Mouse (Mus musculus): ENCODE measurements around the gene Uso1. TPM values are rescaled to one million over a fixed set of nuclear protein-coding genes. Genes with fewer than 3 reads are reported as not detected.

The Uso1 gene
- polyA plus RNA-seq, 1 experiment from 2014 or later: 52.0 TPM

- Histone ChIP-seq H3K9me3 (no peaks in the 10 kb centered on the region), H3K9ac (replicated peaks) (no peak overlapping the region), H3K4me3 (no peak overlapping the region), H3K36me3 (no peaks in the 10 kb centered on the region), H3K4me2 (replicated peaks) (no peak overlapping the region), H3K27ac (replicated peaks) (no peak overlapping the region), H3K27me3 (peaks cover 16% of the 10 kb centered on the region; the same call in 1 of the 2 replicates), H3K4me1 (peaks cover 13% of the 10 kb centered on the region)
- WGBS: 90% methylated on average over 5 of the region's 5 CpGs
- ATAC-seq (ENCODE audit: low FRiP score, low read depth): no peak
Observed at GRCm38 (mm10) chr5:92110818-92111355, 26.9 kb upstream of the Uso1 start.

- Histone ChIP-seq H3K27ac (replicated peaks) (no peak overlapping the region), H3K4me2 (replicated peaks) (peak overlapping the region; percentile 41), H3K9ac (replicated peaks) (no peak overlapping the region), H3K4me1 (peaks cover 10% of the 10 kb centered on the region), H3K36me3 (no peaks in the 10 kb centered on the region), H3K9me3 (no peaks in the 10 kb centered on the region), H3K27me3 (peaks cover 16% of the 10 kb centered on the region; the same call in 1 of the 2 replicates), H3K4me3 (0 out of 2 replicates have a peak overlapping the region, but pooled peaks have one; percentile 12)
- WGBS: 11% methylated on average over 6 of the region's 6 CpGs
- no peak for ATAC-seq (ENCODE audit: low FRiP score, low read depth)
Observed at GRCm38 (mm10) chr5:92112175-92112574, 25.6 kb upstream of the Uso1 start.

DNA sequence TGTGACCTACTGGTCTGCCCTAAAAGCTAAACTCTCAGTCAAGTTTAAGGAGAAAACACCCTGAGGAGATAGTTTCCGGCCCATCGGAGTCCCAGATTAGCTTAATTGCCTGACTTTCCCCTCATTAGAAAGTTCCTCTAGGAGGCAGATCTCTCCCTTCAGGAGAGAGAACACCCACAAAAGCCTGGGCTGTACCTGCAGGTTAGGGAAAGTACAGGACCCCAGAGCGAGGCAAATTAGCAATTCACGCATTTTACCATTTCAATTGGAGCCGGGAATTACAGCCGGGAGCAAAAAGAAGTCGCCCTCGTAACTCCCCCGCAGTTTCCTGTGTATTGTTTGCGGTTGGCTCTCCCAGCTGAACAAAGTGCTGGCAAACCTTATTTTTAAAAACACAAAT is 25.2 kb upstream of the Uso1 start:
- no peak for ATAC-seq (ENCODE audit: low FRiP score, low read depth)
- Histone ChIP-seq H3K4me2 (replicated peaks) (peak overlapping the region; percentile 41), H3K36me3 (no peaks in the 10 kb centered on the region), H3K27me3 (peaks cover 16% of the 10 kb centered on the region; the same call in 1 of the 2 replicates), H3K27ac (replicated peaks) (no peak overlapping the region; the same call in 1 of the 2 replicates), H3K9ac (replicated peaks) (peak overlapping the region; percentile 43), H3K9me3 (no peaks in the 10 kb centered on the region), H3K4me1 (peaks cover 10% of the 10 kb centered on the region), H3K4me3 (peak overlapping the region; percentile 12; the same call in 1 of the 2 replicates)
- WGBS: 1% methylated on average over 10 of the region's 10 CpGs

- Histone ChIP-seq H3K4me3 (no peak overlapping the region), H3K4me2 (replicated peaks) (no peak overlapping the region), H3K27me3 (peaks cover 16% of the 10 kb centered on the region; the same call in 1 of the 2 replicates), H3K27ac (replicated peaks) (no peak overlapping the region), H3K36me3 (no peaks in the 10 kb centered on the region), H3K9ac (replicated peaks) (no peak overlapping the region), H3K9me3 (no peaks in the 10 kb centered on the region), H3K4me1 (peaks cover 10% of the 10 kb centered on the region)
- ATAC-seq (ENCODE audit: low FRiP score, low read depth): no peak
- 87% methylated on average over 7 of the region's 7 CpGs for WGBS
Observed at GRCm38 (mm10) chr5:92113484-92113883, 24.3 kb upstream of the Uso1 start.

- no peak overlapping the region for H3K4me3 ChIP-seq
- no peaks in the 10 kb centered on the region for H3K36me3 ChIP-seq
- H3K9me3 ChIP-seq: no peaks in the 10 kb centered on the region
- no peak overlapping the region for H3K9ac ChIP-seq (replicated peaks)
- H3K27me3 ChIP-seq: peaks cover 16% of the 10 kb centered on the region; the same call in 1 of the 2 replicates
- no peak overlapping the region for H3K27ac ChIP-seq (replicated peaks)
- no peak overlapping the region for H3K4me2 ChIP-seq (replicated peaks)
- peaks cover 10% of the 10 kb centered on the region for H3K4me1 ChIP-seq
- WGBS: 93% methylated on average over 6 of the region's 6 CpGs
- ATAC-seq (ENCODE audit: low FRiP score, low read depth): no peak
Observed at GRCm38 (mm10) chr5:92114223-92114622, 23.5 kb upstream of the Uso1 start.

GRCm38 (mm10) chr5:92114939-92115338 is 22.8 kb upstream of the Uso1 start:
- Histone ChIP-seq H3K9ac (replicated peaks) (no peak overlapping the region), H3K27me3 (peaks cover 16% of the 10 kb centered on the region; the same call in 1 of the 2 replicates), H3K36me3 (no peaks in the 10 kb centered on the region), H3K4me1 (peaks cover 10% of the 10 kb centered on the region), H3K4me3 (no peak overlapping the region), H3K9me3 (no peaks in the 10 kb centered on the region), H3K4me2 (replicated peaks) (no peak overlapping the region), H3K27ac (replicated peaks) (no peak overlapping the region)
- no peak for ATAC-seq (ENCODE audit: low FRiP score, low read depth)
- WGBS: 89% methylated on average over 2 of the region's 2 CpGs

- no peaks in the 10 kb centered on the region for H3K36me3 ChIP-seq
- H3K9me3 ChIP-seq: peaks cover 2% of the 10 kb centered on the region; the same call in 1 of the 2 replicates
- H3K4me3 ChIP-seq: no peak overlapping the region
- WGBS: 58% methylated on average over 12 of the region's 12 CpGs
- ATAC-seq (ENCODE audit: low FRiP score, low read depth): peak; percentile 66
- no peak overlapping the region for H3K9ac ChIP-seq (replicated peaks)
- no peak overlapping the region for H3K27ac ChIP-seq (replicated peaks)
- H3K4me2 ChIP-seq (replicated peaks): no peak overlapping the region
- peaks cover 7% of the 10 kb centered on the region; the same call in 1 of the 2 replicates for H3K27me3 ChIP-seq
- peaks cover 1% of the 10 kb centered on the region; the same call in 1 of the 2 replicates for H3K4me1 ChIP-seq
Observed at GRCm38 (mm10) chr5:92117823-92118403, 19.8 kb upstream of the Uso1 start.

DNA sequence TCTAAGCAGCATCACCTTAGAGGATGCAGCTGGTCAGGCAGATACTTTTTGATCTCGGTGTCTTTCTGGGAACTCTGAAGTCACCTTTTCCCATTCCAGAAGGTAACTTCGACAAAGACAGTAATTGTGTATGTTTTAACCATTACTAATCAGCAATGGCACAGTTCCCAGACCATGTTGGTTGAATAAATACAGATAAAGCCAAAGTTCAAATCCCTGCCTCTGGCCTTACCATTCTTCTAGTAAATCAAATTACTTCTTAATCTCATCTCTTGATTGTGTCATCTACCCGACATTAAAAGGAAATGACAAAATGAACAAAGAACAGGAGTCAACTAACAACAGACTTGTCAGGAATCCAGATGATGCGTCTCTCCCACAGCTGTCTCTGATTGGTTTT is 16.1 kb upstream of the Uso1 start:
- H3K4me1 ChIP-seq: no peaks in the 10 kb centered on the region
- 94% methylated on average over 4 of the region's 4 CpGs for WGBS
- peaks cover 11% of the 10 kb centered on the region; the same call in 1 of the 2 replicates for H3K36me3 ChIP-seq
- no peak overlapping the region for H3K27ac ChIP-seq (replicated peaks)
- H3K4me3 ChIP-seq: no peak overlapping the region
- ATAC-seq (ENCODE audit: low FRiP score, low read depth): no peak
- H3K27me3 ChIP-seq: no peaks in the 10 kb centered on the region
- peaks cover 4% of the 10 kb centered on the region; the same call in 1 of the 2 replicates for H3K9me3 ChIP-seq
- no peak overlapping the region for H3K4me2 ChIP-seq (replicated peaks)
- no peak overlapping the region for H3K9ac ChIP-seq (replicated peaks)

GRCm38 (mm10) chr5:92125446-92125845 is 12.3 kb upstream of the Uso1 start:
- ATAC-seq (ENCODE audit: low FRiP score, low read depth): no peak
- Histone ChIP-seq H3K4me2 (replicated peaks) (no peak overlapping the region), H3K9me3 (peaks cover 4% of the 10 kb centered on the region; the same call in 1 of the 2 replicates), H3K9ac (replicated peaks) (no peak overlapping the region), H3K36me3 (peaks cover 11% of the 10 kb centered on the region; the same call in 1 of the 2 replicates), H3K27me3 (no peaks in the 10 kb centered on the region), H3K4me3 (no peak overlapping the region), H3K27ac (replicated peaks) (no peak overlapping the region), H3K4me1 (peaks cover 11% of the 10 kb centered on the region)
- 92% methylated on average over 3 of the region's 3 CpGs for WGBS

GRCm38 (mm10) chr5:92127141-92127625 is 10.6 kb upstream of the Uso1 start:
- H3K9ac ChIP-seq (replicated peaks): no peak overlapping the region
- peaks cover 4% of the 10 kb centered on the region; the same call in 1 of the 2 replicates for H3K9me3 ChIP-seq
- no peak for ATAC-seq (ENCODE audit: low FRiP score, low read depth)
- H3K36me3 ChIP-seq: peaks cover 13% of the 10 kb centered on the region; the same call in 1 of the 2 replicates
- 0 out of 2 replicates have a peak overlapping the region, but pooled peaks have one; percentile 20 for H3K27ac ChIP-seq (replicated peaks)
- H3K4me2 ChIP-seq (replicated peaks): no peak overlapping the region
- WGBS: 74% methylated on average over 9 of the region's 9 CpGs
- H3K4me3 ChIP-seq: no peak overlapping the region
- peaks cover 11% of the 10 kb centered on the region for H3K4me1 ChIP-seq
- H3K27me3 ChIP-seq: no peaks in the 10 kb centered on the region

DNA sequence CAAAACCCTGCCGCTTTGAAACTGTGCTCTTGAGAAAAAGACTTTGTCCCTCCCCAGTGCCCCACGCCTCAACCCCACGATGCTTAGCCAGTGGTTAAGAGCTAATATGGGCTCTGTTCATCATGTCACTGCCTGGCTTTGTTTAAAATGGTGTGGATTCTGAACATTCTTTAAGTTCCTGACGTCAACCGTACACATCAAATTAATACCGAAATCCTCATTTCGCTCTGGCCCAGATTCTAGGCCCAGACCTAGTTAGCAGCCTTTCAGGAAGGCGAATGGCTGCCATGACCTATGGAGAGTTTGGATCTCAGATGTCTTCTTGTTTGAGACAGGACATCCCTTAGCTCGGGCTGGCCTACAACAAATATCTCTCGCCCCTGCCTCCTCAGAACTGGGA is 10.0 kb upstream of the Uso1 start:
- H3K27ac ChIP-seq (replicated peaks): no peak overlapping the region
- peaks cover 14% of the 10 kb centered on the region; the same call in 1 of the 2 replicates for H3K36me3 ChIP-seq
- H3K4me3 ChIP-seq: no peak overlapping the region
- no peak for ATAC-seq (ENCODE audit: low FRiP score, low read depth)
- peaks cover 11% of the 10 kb centered on the region for H3K4me1 ChIP-seq
- H3K27me3 ChIP-seq: no peaks in the 10 kb centered on the region
- H3K9ac ChIP-seq (replicated peaks): no peak overlapping the region
- WGBS: 90% methylated on average over 10 of the region's 10 CpGs
- no peak overlapping the region for H3K4me2 ChIP-seq (replicated peaks)
- peaks cover 4% of the 10 kb centered on the region; the same call in 1 of the 2 replicates for H3K9me3 ChIP-seq

- Histone ChIP-seq H3K4me3 (no peak overlapping the region), H3K4me2 (replicated peaks) (0 out of 2 replicates have a peak overlapping the region, but pooled peaks have one; percentile 2), H3K27ac (replicated peaks) (0 out of 2 replicates have a peak overlapping the region, but pooled peaks have one; percentile 10), H3K27me3 (no peaks in the 10 kb centered on the region), H3K9me3 (no peaks in the 10 kb centered on the region), H3K36me3 (peaks cover 14% of the 10 kb centered on the region; the same call in 1 of the 2 replicates), H3K9ac (replicated peaks) (no peak overlapping the region), H3K4me1 (peaks cover 11% of the 10 kb centered on the region)
- peak; percentile 58; the same call in 1 of the 2 replicates for ATAC-seq (ENCODE audit: low FRiP score, low read depth)
- 12% methylated on average over 8 of the region's 8 CpGs for WGBS
Observed at GRCm38 (mm10) chr5:92128570-92128969, 9.2 kb upstream of the Uso1 start.

Measured in midbrain, embryonic 12.5 days (tissue).